Mouse (Mus musculus) limb, embryonic 13.5 days (tissue): ENCODE data around the gene Cstad. TPM values are rescaled to one million over a fixed set of nuclear protein-coding genes. Genes with fewer than 3 reads are reported as not detected.
A peak's percentile ranks its signal among the peaks of the same experiment; 100 is the strongest.

ENCODE experiments used
- ATAC-seq: fragments of 200-750 bp; cut with Nextera tagmentation; 2 replicates; pipeline ENCODE4 v1.8.0; 2017; ENCODE audit warnings: low read depth, moderate number of reproducible peaks, moderate TSS enrichment; ENCODE audit not compliant: low FRiP score
- H3K27ac ChIP-seq: fragments of 300-500 bp; sonication (generic); 2 replicates; pipeline ENCODE4 v1.5.1; 2015; ENCODE audit warnings: inconsistent platforms, mild to moderate bottlenecking, moderate library complexity
- H3K27me3 ChIP-seq: fragments of 300-500 bp; sonication (generic); 2 replicates; pipeline ENCODE4 v1.6.1; 2015; ENCODE audit warnings: mild to moderate bottlenecking, inconsistent platforms
- H3K36me3 ChIP-seq: fragments of 300-500 bp; sonication (generic); 2 replicates; pipeline ENCODE4 v1.6.1; 2015; ENCODE audit warnings: inconsistent platforms, mild to moderate bottlenecking, moderate library complexity
- H3K4me1 ChIP-seq: fragments of 300-500 bp; sonication (generic); 2 replicates; pipeline ENCODE4 v1.6.1; 2015; ENCODE audit warnings: inconsistent platforms
- H3K4me2 ChIP-seq: fragments of 300-500 bp; sonication (generic); replicated peaks from 2 replicates; pipeline ENCODE4 v1.6.1; 2015; ENCODE audit warnings: inconsistent platforms, mild to moderate bottlenecking, moderate library complexity
- H3K4me3 ChIP-seq: fragments of 300-500 bp; sonication (generic); 2 replicates; pipeline ENCODE4 v1.5.1; 2015; ENCODE audit warnings: moderate library complexity, mild to moderate bottlenecking, inconsistent platforms
- H3K9ac ChIP-seq: fragments of 300-500 bp; sonication (generic); 2 replicates; pipeline ENCODE4 v1.6.1; 2015; ENCODE audit warnings: mild to moderate bottlenecking, inconsistent platforms
- H3K9me3 ChIP-seq: fragments of 300-500 bp; sonication (generic); 2 replicates; pipeline ENCODE4 v1.6.1; 2016; ENCODE audit warnings: inconsistent platforms
- WGBS: fragments of 180-500 bp; shearing (Covaris S2); methylation state at CpG from one replicate; pipeline ENCODE4 v1.1.7; 2015; 5-methylcytosine and 5-hydroxymethylcytosine counted together
- polyA plus RNA-seq: library from polyadenylated mRNA; unstranded; fragments of >200 nt; fragmentation: Nextera tagmentation; extraction: Ambion mirVana; gene quantifications from 2 replicates; pipeline ENCODE4 v1.2.1, GENCODE M21; 2015

Cstad gene
- polyA plus RNA-seq, 1 experiment from 2014 or later, result 1.6 TPM

GRCm38 (mm10) chr2:30655746-30656145, 60.9 kb downstream of the Cstad start:
- H3K9ac ChIP-seq, result no peak overlapping the region
- no peak overlapping the region for H3K4me2 ChIP-seq
- 80% methylated on average over 5 of the region's 5 CpGs for WGBS
- H3K4me3 ChIP-seq, result no peak overlapping the region
- ATAC-seq, result no peak
- no peak overlapping the region for H3K27ac ChIP-seq
- 0 out of 2 replicates have a peak, but pooled peaks cover 4% of the 10 kb centered on the region for H3K9me3 ChIP-seq
- H3K27me3 ChIP-seq, result no peaks in the 10 kb centered on the region
- H3K4me1 ChIP-seq, result peaks cover 82% of the 10 kb centered on the region
- H3K36me3 ChIP-seq, result no peaks in the 10 kb centered on the region

GRCm38 (mm10) chr2:30656711-30657555, 62.1 kb downstream of the Cstad start:
- no peaks in the 10 kb centered on the region for H3K27me3 ChIP-seq
- no peak overlapping the region for H3K4me3 ChIP-seq
- H3K4me2 ChIP-seq, result peak overlapping the region; percentile 89
- 21% methylated on average over 13 of the region's 13 CpGs for WGBS
- no peak for ATAC-seq
- 0 out of 2 replicates have a peak, but pooled peaks cover 4% of the 10 kb centered on the region for H3K9me3 ChIP-seq
- H3K27ac ChIP-seq, result peak overlapping the region; percentile 98
- peaks cover 86% of the 10 kb centered on the region for H3K4me1 ChIP-seq
- no peak overlapping the region for H3K9ac ChIP-seq
- H3K36me3 ChIP-seq, result no peaks in the 10 kb centered on the region

- Histone ChIP-seq H3K4me1 (peaks cover 83% of the 10 kb centered on the region), H3K4me3 (peak overlapping the region; percentile 48), H3K27me3 (no peaks in the 10 kb centered on the region), H3K36me3 (no peaks in the 10 kb centered on the region), H3K4me2 (peak overlapping the region; percentile 89), H3K27ac (peak overlapping the region; percentile 98), H3K9ac (peak overlapping the region; percentile 72), H3K9me3 (0 out of 2 replicates have a peak, but pooled peaks cover 4% of the 10 kb centered on the region)
- WGBS, result under 1% methylated on average over 42 of the region's 42 CpGs
- ATAC-seq, result peak; percentile 37
Measured at GRCm38 (mm10) chr2:30657674-30658479, 63.0 kb downstream of the Cstad start.

GRCm38 (mm10) chr2:30658480-30658843, 63.6 kb downstream of the Cstad start:
- Histone ChIP-seq H3K4me1 (peaks cover 78% of the 10 kb centered on the region), H3K9ac (peak overlapping the region; percentile 72), H3K4me2 (peak overlapping the region; percentile 89), H3K4me3 (peak overlapping the region; percentile 48), H3K27ac (peak overlapping the region; percentile 98), H3K36me3 (no peaks in the 10 kb centered on the region), H3K9me3 (0 out of 2 replicates have a peak, but pooled peaks cover 2% of the 10 kb centered on the region), H3K27me3 (no peaks in the 10 kb centered on the region)
- WGBS, result under 1% methylated on average over 45 of the region's 45 CpGs
- ATAC-seq, result peak; percentile 85

Other genes with a start within 250 kb of the Cstad start
- gene Sh3glb2, start 235.7 kb upstream of the Cstad start, polyA plus RNA-seq, result 82.7 and 85.0 TPM in 2 replicates
- 24.3 and 26.6 TPM in 2 replicates for gene Miga2, start 230.8 kb upstream of the Cstad start, polyA plus RNA-seq
- gene Dolpp1, start 202.8 kb upstream of the Cstad start, polyA plus RNA-seq, result 33.1 and 33.5 TPM in 2 replicates
- gene Crat, start 179.2 kb upstream of the Cstad start, polyA plus RNA-seq, result 28.0 and 31.1 TPM in 2 replicates
- 144 and 150 TPM in 2 replicates for gene Ptpa, start 179.0 kb upstream of the Cstad start, polyA plus RNA-seq
- 2.9 and 3.0 TPM in 2 replicates for gene Ier5l, start 120.8 kb upstream of the Cstad start, polyA plus RNA-seq
- 3.2 and 3.4 TPM in 2 replicates for gene 1700001O22Rik, start 208.6 kb downstream of the Cstad start, polyA plus RNA-seq
- 98.1 and 104 TPM in 2 replicates for gene Ntmt1, start 212.8 kb downstream of the Cstad start, polyA plus RNA-seq
- gene Asb6, start 235.3 kb downstream of the Cstad start, polyA plus RNA-seq, result 38.7 and 39.2 TPM in 2 replicates
- 93.6 and 102 TPM in 2 replicates for gene Prrx2, start 239.9 kb downstream of the Cstad start, polyA plus RNA-seq